Mouse (Mus musculus): ENCODE measurements at regions not wholly inside any gene's neighbourhood (a gene's known extent, or its start where the extent isn't known, plus 50 kb on each side); places are given as distances from the start of the nearest gene placed in this dataset.

- TF ChIP-seq EP300 (optimal IDR thresholded peaks at IDR 0.05): no peak
- no peak for TF ChIP-seq CTCF (IDR thresholded peaks at IDR 0.05; ENCODE audit: low read depth)
Observed at GRCm38 (mm10) chr2:75439522-75440230, 219.4 kb upstream of the Hnrnpa3 start.

Measured in stomach, postnatal 0 days (tissue).